Mouse (Mus musculus) adrenal gland, adult 2 months (tissue): ENCODE measurements around the gene Rag2. TPM values are rescaled to one million over a fixed set of nuclear protein-coding genes. Genes with fewer than 3 reads are reported as not detected.

Source experiments
- polyA plus RNA-seq: library from polyadenylated mRNA; depleted of rRNA; stranded (reverse); fragments of >200 nt; gene quantifications from 2 replicates; pipeline ENCODE4 v1.2.3, GENCODE M21; 2012; rRNA removed
- total RNA-seq, 2 experiments: library from RNA; stranded (reverse); gene quantifications; 2 replicates each; pipeline ENCODE4 v1.2.3; 2021

Gene Rag2
- total and polyA plus RNA-seq, 3 experiments: not detected

Other genes with a start within 250 kb of the Rag2 start
- under 1 TPM in 1 of 2 experiments, not detected in 1; 0.06 TPM for gene Rag1, start 24.8 kb downstream of the Rag2 start, total RNA-seq
- not detected in 2 replicates for gene Rag1, start 24.8 kb downstream of the Rag2 start, polyA plus RNA-seq
- 10 to 100 TPM; 18.8 to 34.2 TPM for gene B230118H07Rik, start 24.8 kb downstream of the Rag2 start, total RNA-seq
- 0.19 and 0.34 TPM in 2 replicates for gene B230118H07Rik, start 24.8 kb downstream of the Rag2 start, polyA plus RNA-seq
- gene Traf6, start 53.7 kb downstream of the Rag2 start, total RNA-seq: 10 to 100 TPM; 16.5 to 23.1 TPM
- 5.2 and 6.5 TPM in 2 replicates for gene Traf6, start 53.7 kb downstream of the Rag2 start, polyA plus RNA-seq